Mouse (Mus musculus): ENCODE measurements at regions not wholly inside any gene's neighbourhood (a gene's known extent, or its start where the extent isn't known, plus 50 kb on each side); places are given as distances from the start of the nearest gene placed in this dataset.
A peak's percentile ranks its signal among the peaks of the same experiment; 100 is the strongest.
"Not testable (repeated sequence)": the region's sequence is repeated elsewhere in the genome, so short reads cannot be mapped to it uniquely, and the experiment has no call there.

- no peak for DNase-seq (ENCODE audit: inconsistent age in 2 of 2, low spot score in 1 of 2)
Observed at GRCm38 (mm10) chr9:115414190-115414589, 104.0 kb upstream of the Stt3b start.

- DNase-seq (ENCODE audit: inconsistent age in 2 of 2, low spot score in 1 of 2), result no peak
Observed at GRCm38 (mm10) chr9:115422786-115423185, 112.6 kb upstream of the Stt3b start.

GRCm38 (mm10) chr9:115426682-115427081 lies 116.5 kb upstream of the Stt3b start:
- no peak for DNase-seq (ENCODE audit: inconsistent age in 2 of 2, low spot score in 1 of 2)

GRCm38 (mm10) chr9:115430271-115430670 lies 120.0 kb upstream of the Stt3b start:
- no peak for DNase-seq (ENCODE audit: inconsistent age in 2 of 2, low spot score in 1 of 2)

GRCm38 (mm10) chr9:115434696-115435095 lies 124.5 kb upstream of the Stt3b start:
- peak; percentile 22 to 59 for DNase-seq (ENCODE audit: inconsistent age in 2 of 2, low spot score in 1 of 2)

GRCm38 (mm10) chr9:115436301-115436700 lies 126.1 kb upstream of the Stt3b start:
- peak; percentile 74 to 77 for DNase-seq (ENCODE audit: inconsistent age in 2 of 2, low spot score in 1 of 2)

GRCm38 (mm10) chr9:115438234-115438633 lies 128.0 kb upstream of the Stt3b start:
- not testable (repeated sequence) for DNase-seq (ENCODE audit: inconsistent age in 2 of 2, low spot score in 1 of 2)

GRCm38 (mm10) chr9:115446681-115447080 lies 136.5 kb upstream of the Stt3b start:
- peak in 1 of 2 experiments; percentile 53 for DNase-seq (ENCODE audit: inconsistent age in 2 of 2, low spot score in 1 of 2)

- DNase-seq (ENCODE audit: inconsistent age in 2 of 2, low spot score in 1 of 2), result no peak
Observed at GRCm38 (mm10) chr9:115450741-115451320, 140.6 kb upstream of the Stt3b start.

- no peak for DNase-seq (ENCODE audit: inconsistent age in 2 of 2, low spot score in 1 of 2)
Observed at GRCm38 (mm10) chr9:115454771-115455170, 144.6 kb upstream of the Stt3b start.

GRCm38 (mm10) chr9:115456121-115456520 lies 145.9 kb upstream of the Stt3b start:
- DNase-seq (ENCODE audit: inconsistent age in 2 of 2, low spot score in 1 of 2), result no peak

GRCm38 (mm10) chr9:115456638-115457037 lies 146.4 kb upstream of the Stt3b start:
- no peak for DNase-seq (ENCODE audit: inconsistent age in 2 of 2, low spot score in 1 of 2)

- no peak for DNase-seq (ENCODE audit: inconsistent age in 2 of 2, low spot score in 1 of 2)
Observed at GRCm38 (mm10) chr9:115457889-115458710, 147.9 kb upstream of the Stt3b start.

- DNase-seq (ENCODE audit: inconsistent age in 2 of 2, low spot score in 1 of 2), result not testable (repeated sequence)
Observed at GRCm38 (mm10) chr9:115459075-115459474, 148.9 kb upstream of the Stt3b start.

- no peak for DNase-seq (ENCODE audit: inconsistent age in 2 of 2, low spot score in 1 of 2)
Observed at GRCm38 (mm10) chr9:115465326-115465725, 155.1 kb upstream of the Stt3b start.

GRCm38 (mm10) chr9:115468641-115469040 lies 158.4 kb upstream of the Stt3b start:
- DNase-seq (ENCODE audit: inconsistent age in 2 of 2, low spot score in 1 of 2), result no peak

- DNase-seq (ENCODE audit: inconsistent age in 2 of 2, low spot score in 1 of 2), result no peak
Observed at GRCm38 (mm10) chr9:115471582-115471981, 161.4 kb upstream of the Stt3b start.

GRCm38 (mm10) chr9:115473037-115473436 lies 162.8 kb upstream of the Stt3b start:
- DNase-seq (ENCODE audit: inconsistent age in 2 of 2, low spot score in 1 of 2), result no peak

- DNase-seq (ENCODE audit: inconsistent age in 2 of 2, low spot score in 1 of 2), result no peak
Observed at GRCm38 (mm10) chr9:115473847-115474246, 163.6 kb upstream of the Stt3b start.

- DNase-seq (ENCODE audit: inconsistent age in 2 of 2, low spot score in 1 of 2), result no peak
Observed at GRCm38 (mm10) chr9:115474342-115474741, 164.1 kb upstream of the Stt3b start.

- no peak for DNase-seq (ENCODE audit: inconsistent age in 2 of 2, low spot score in 1 of 2)
Observed at GRCm38 (mm10) chr9:115476205-115476604, 166.0 kb upstream of the Stt3b start.

GRCm38 (mm10) chr9:115477556-115478220 lies 167.5 kb upstream of the Stt3b start:
- peak; percentile 51 to 86 for DNase-seq (ENCODE audit: inconsistent age in 2 of 2, low spot score in 1 of 2)

Data from adrenal gland, adult (tissue).